9 mouse cellular contexts compared by ENCODE assay signal in the genomic region with DNA sequence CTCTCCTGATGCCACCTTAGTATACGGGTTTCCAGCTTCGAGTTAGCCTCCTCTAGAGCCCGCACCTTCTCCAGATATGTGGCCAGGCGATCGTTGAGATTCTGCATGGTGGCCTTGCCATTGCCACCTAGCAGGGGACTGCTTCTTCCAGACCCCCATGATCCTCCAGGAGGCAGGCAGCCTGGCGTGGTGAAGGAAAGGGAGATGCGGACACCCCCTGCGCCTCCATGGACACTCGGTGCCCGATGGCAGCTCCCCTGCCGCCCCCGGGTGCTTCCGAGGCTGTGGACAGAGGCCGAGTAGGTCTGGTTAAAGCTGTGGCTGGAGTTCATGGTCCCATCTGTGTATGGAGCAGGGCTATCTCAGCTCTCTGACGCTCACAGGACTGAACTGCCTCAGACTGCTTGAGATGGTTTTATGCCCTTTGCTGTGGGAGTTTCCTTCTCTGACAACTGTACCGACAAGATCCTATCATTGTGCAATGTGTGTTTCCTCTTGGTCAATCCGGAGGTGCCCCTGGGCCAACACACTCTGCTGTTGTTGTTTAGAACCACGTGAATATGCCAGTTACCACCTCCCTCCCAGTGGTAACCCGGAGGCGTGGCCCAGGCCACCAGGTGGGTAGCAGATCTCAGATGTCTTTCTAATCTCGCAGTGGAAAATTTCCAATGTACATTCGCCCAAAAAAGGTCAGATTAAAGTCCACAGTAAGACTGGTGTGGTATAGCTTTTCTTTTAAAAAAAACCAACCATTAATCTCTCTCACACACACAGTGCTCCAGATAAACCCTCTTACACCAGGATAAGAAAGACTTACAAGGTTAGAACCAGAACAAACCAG. TPM values are rescaled to one million over a fixed set of nuclear protein-coding genes. Genes with fewer than 3 reads are reported as not detected.
DNase-seq lines count a peak whose midpoint lies in the region; ATAC-seq and TF ChIP-seq lines count a peak whose summit lies in the region.
"Had no signal": no experiment of that assay in that cellular context is flagged by ENCODE, and none has a peak within 500 bp of the region (broad histone marks: within the 10 kb centered on the region; RNA-seq: fewer than 3 reads in every experiment).

A gene (minus strand): TSS at position 405 of the 841 bp plus-strand sequence.

- no peaks in the 10 kb centered on the region for H3K9me3 ChIP-seq in stomach, postnatal 0 days (ENCODE audit: control insufficient read depth, low read length)

- H3K36me3 ChIP-seq in stomach, postnatal 0 days (ENCODE audit: control insufficient read depth, insufficient read depth, low read length): no peaks in the 10 kb centered on the region

- peak within 1 kb of the TSS; percentile 64 for H3K9ac ChIP-seq in stomach, postnatal 0 days (ENCODE audit: low read length)

- no peak for TF ChIP-seq CTCF in lung, adult 2 months (IDR thresholded peaks at IDR 0.05; ENCODE audit: insufficient read depth, low read length)
- TF ChIP-seq CTCF in stomach, postnatal 0 days (IDR thresholded peaks at IDR 0.05; ENCODE audit: low read depth): no peak

- peak within 1 kb of the TSS; percentile 66 for H3K4me3 ChIP-seq in lung, adult 2 months (replicated peaks; ENCODE audit: extremely low read depth, low read depth, low read length)
- H3K4me3 ChIP-seq in stomach, postnatal 0 days (ENCODE audit: low read depth, low read length): peak within 1 kb of the TSS; percentile 40

- peak; percentile 66; the same call in 1 of the 2 replicates for TF ChIP-seq POLR2A in lung, adult 2 months (IDR thresholded peaks at IDR 0.05; ENCODE audit: borderline replicate concordance, extremely low read depth, low read depth, low read length)

- 59% methylated on average over 22 of the region's 22 CpGs for WGBS in lung, adult 2 months
- 64% methylated on average over 22 of the region's 22 CpGs for WGBS in stomach, postnatal 0 days

- peak within 1 kb of the TSS; percentile 96 for H3K27ac ChIP-seq in stomach, postnatal 0 days (replicated peaks)

- DNase-seq in lung, adult 18-20 months: peak; percentile 61 to 77
- no peak for DNase-seq in lung, postnatal 14 days
- peak; percentile 15 for DNase-seq in kidney, adult 9 months
- DNase-seq in lung, adult 2 months: peak; percentile 30
- DNase-seq in stomach, postnatal 0 days (ENCODE audit: low spot score): peak; percentile 84
- no peak for DNase-seq in gastrocnemius, adult 18-20 months (ENCODE audit: low spot score)
- no peak for DNase-seq in heart, adult 9 months (ENCODE audit: low spot score in 2 of 2)
- DNase-seq in retina, postnatal 1 day: no peak
- DNase-seq: cerebellum, postnatal 10 days had no signal

- peak; percentile 82 for ATAC-seq in stomach, postnatal 0 days (ENCODE audit: low FRiP score, low TSS enrichment)

- H3K4me2 ChIP-seq in stomach, postnatal 0 days (replicated peaks; ENCODE audit: low read depth): peak within 1 kb of the TSS; percentile 52

- no peak for TF ChIP-seq EP300 in stomach, postnatal 0 days (optimal IDR thresholded peaks at IDR 0.05)

- H3K4me1 ChIP-seq in lung, adult 2 months (ENCODE audit: control insufficient read depth, insufficient read depth, low read length): no peaks in the 10 kb centered on the region; the same call in 1 of the 2 replicates
- H3K4me1 ChIP-seq in stomach, postnatal 0 days (replicated peaks; ENCODE audit: control insufficient read depth, insufficient read depth): no peaks in the 10 kb centered on the region

- H3K27me3 ChIP-seq in stomach, postnatal 0 days (ENCODE audit: control insufficient read depth, insufficient read depth, low read length): no peaks in the 10 kb centered on the region

RNA-seq across cellular contexts. Expression of the gene that starts here (rescaled TPM):
- 20.2 and 26.1 TPM in 2 replicates for polyA plus RNA-seq in lung, adult 2 months (2012; rRNA removed)
- polyA plus RNA-seq in stomach, postnatal 0 days (2015; fragmentation: Nextera tagmentation; extraction: Ambion mirVana): 204 and 221 TPM in 2 replicates
- not detected for total RNA-seq in gastrocnemius, adult 18-20 months (2021)

Comparison
In these comparisons a context has a peak if more than half of its experiments do, and no peak if none do; other contexts are left out.
1. DNase-seq: peak in lung, adult 18-20 months (2 of 2), kidney, adult 9 months (single experiment), lung, adult 2 months (single experiment) and stomach, postnatal 0 days (single experiment); none in lung, postnatal 14 days (single experiment), gastrocnemius, adult 18-20 months (single experiment), heart, adult 9 months (0 of 2) and retina, postnatal 1 day (single experiment).